Mouse (Mus musculus) spleen, adult 12 weeks (tissue): ENCODE results near the gene 9430015G10Rik.
"Not testable (repeated sequence)": the region's sequence is repeated elsewhere in the genome, so short reads cannot be mapped to it uniquely, and the experiment has no call there.

ENCODE experiments used
- DNase-seq: peaks from one replicate; pipeline ENCODE4 v3.0.0; 2022; ENCODE audit warnings: low spot score

9430015G10Rik gene

GRCm38 (mm10) chr4:156097770-156098366 lies 11.9 kb upstream of the 9430015G10Rik start:
- DNase-seq, result no peak

GRCm38 (mm10) chr4:156099427-156099826 lies 10.4 kb upstream of the 9430015G10Rik start:
- DNase-seq, result no peak

- no peak for DNase-seq
These were observed 9.3 kb upstream of the 9430015G10Rik start for GRCm38 (mm10) chr4:156100501-156100900.

GRCm38 (mm10) chr4:156101481-156101903 lies 8.3 kb upstream of the 9430015G10Rik start:
- DNase-seq, result no peak

- DNase-seq, result no peak
These were observed 6.4 kb upstream of the 9430015G10Rik start for GRCm38 (mm10) chr4:156103342-156103741.

GRCm38 (mm10) chr4:156108606-156109546 lies 906 bp upstream of the 9430015G10Rik start:
- DNase-seq, result peak; percentile 15

GRCm38 (mm10) chr4:156124077-156124476 lies 14.3 kb downstream of the 9430015G10Rik start:
- no peak for DNase-seq

- DNase-seq, result no peak
These were observed 15.6 kb downstream of the 9430015G10Rik start for GRCm38 (mm10) chr4:156125393-156125792.

- DNase-seq, result no peak
These were observed 17.1 kb downstream of the 9430015G10Rik start for GRCm38 (mm10) chr4:156126841-156127240.

GRCm38 (mm10) chr4:156128746-156129145 lies 19.0 kb downstream of the 9430015G10Rik start:
- DNase-seq, result no peak

GRCm38 (mm10) chr4:156130436-156130835 lies 20.7 kb downstream of the 9430015G10Rik start, which contains the start of gene Rnf223:
TSS of gene Rnf223 (plus strand) at chr4:156130513.
- DNase-seq, result no peak

- DNase-seq, result no peak
These were observed 21.2 kb downstream of the 9430015G10Rik start for GRCm38 (mm10) chr4:156130940-156131339.

GRCm38 (mm10) chr4:156133334-156133733 lies 23.6 kb downstream of the 9430015G10Rik start:
- no peak for DNase-seq

GRCm38 (mm10) chr4:156133943-156134605 lies 24.3 kb downstream of the 9430015G10Rik start:
- DNase-seq, result no peak

- DNase-seq, result no peak
These were observed 25.3 kb downstream of the 9430015G10Rik start for GRCm38 (mm10) chr4:156135112-156135511.

- no peak for DNase-seq
These were observed 26.0 kb downstream of the 9430015G10Rik start for GRCm38 (mm10) chr4:156135801-156136200.

- DNase-seq, result no peak
These were observed 26.7 kb downstream of the 9430015G10Rik start for GRCm38 (mm10) chr4:156136285-156137100.

- not testable (repeated sequence) for DNase-seq
These were observed 41.1 kb downstream of the 9430015G10Rik start for GRCm38 (mm10) chr4:156150887-156151286.

- no peak for DNase-seq
These were observed 45.0 kb downstream of the 9430015G10Rik start for GRCm38 (mm10) chr4:156154771-156155170.

GRCm38 (mm10) chr4:156166477-156166876 lies 56.7 kb downstream of the 9430015G10Rik start:
- no peak for DNase-seq

GRCm38 (mm10) chr4:156168611-156169010 lies 58.8 kb downstream of the 9430015G10Rik start:
- DNase-seq, result no peak

- no peak for DNase-seq
These were observed 59.3 kb downstream of the 9430015G10Rik start for GRCm38 (mm10) chr4:156169129-156169528.
